Mouse (Mus musculus): Measurements from ENCODE around the gene Cp. TPM values are rescaled to one million over a fixed set of nuclear protein-coding genes. Genes with fewer than 3 reads are reported as not detected.

The Cp gene
- total RNA-seq, 2 experiments from 2014 or later = 6.3 to 6.5 TPM

Other genes with a start within 250 kb of the Cp start
- 1 to 10 TPM; 3.6 to 3.8 TPM for gene Hps3, start 78.3 kb downstream of the Cp start, total RNA-seq (2021)
- 1 to 10 TPM; 2.2 to 2.5 TPM for gene Hltf, start 100.8 kb downstream of the Cp start, total RNA-seq (2021)
- 100 to 1,000 TPM; 451 to 474 TPM for gene Gyg, start 198.3 kb downstream of the Cp start, total RNA-seq (2021)

All from gastrocnemius, adult 18-20 months (tissue).